Mouse (Mus musculus) CH12.LX (cell line): Measurements from ENCODE around the gene Ulk1.

Source experiments
- BHLHE40 ChIP-seq: IDR thresholded peaks from 2 replicates; pipeline ENCODE4 v1.6.1; 2011; ENCODE audit warnings: mild to moderate bottlenecking, low read depth, low read length, improper control_type of control experiment
- CHD2 ChIP-seq: IDR thresholded peaks from 2 replicates; pipeline ENCODE4 v1.6.1; 2011; ENCODE audit warnings: low read length, improper control_type of control experiment
- CTCF ChIP-seq, 2 experiments: IDR thresholded peaks in 1 of 2; conservative IDR thresholded peaks in 1 of 2; 2 replicates each; pipeline ENCODE4 v1.5.1; 2011 to 2012; ENCODE audit warnings: low read depth in 2 of 2, low read length in 2 of 2, improper control_type of control experiment in 1 of 2, inconsistent platforms in 1 of 2, mild to moderate bottlenecking in 1 of 2, moderate library complexity in 1 of 2
- KAT2A ChIP-seq: IDR thresholded peaks from 2 replicates; pipeline ENCODE4 v1.6.1; 2012; ENCODE audit warnings: low read length, improper control_type of control experiment, inconsistent platforms; ENCODE audit not compliant: insufficient replicate concordance
- MAX ChIP-seq: IDR thresholded peaks from 2 replicates; pipeline ENCODE4 v1.6.1; 2011; ENCODE audit warnings: low read length, improper control_type of control experiment
- MXI1 ChIP-seq: IDR thresholded peaks from 2 replicates; pipeline ENCODE4 v1.6.1; 2011; ENCODE audit warnings: mild to moderate bottlenecking, low read depth, low read length, improper control_type of control experiment
- MYC ChIP-seq: IDR thresholded peaks from 2 replicates; pipeline ENCODE4 v1.6.1; 2011; ENCODE audit warnings: low read depth, mild to moderate bottlenecking, improper control_type of control experiment, low read length
- POLR2A ChIP-seq: IDR thresholded peaks from 2 replicates; pipeline ENCODE4 v1.6.1; 2011; ENCODE audit warnings: low read depth, mild to moderate bottlenecking, improper control_type of control experiment, low read length
- RAD21 ChIP-seq: IDR thresholded peaks from 2 replicates; pipeline ENCODE4 v1.6.1; 2011; ENCODE audit warnings: low read depth, mild to moderate bottlenecking, low read length, improper control_type of control experiment, moderate library complexity
- TBP ChIP-seq: conservative IDR thresholded peaks from 2 replicates; pipeline ENCODE4 v1.6.1; 2011; ENCODE audit warnings: low read depth, low read length, improper control_type of control experiment
- USF1 ChIP-seq: IDR thresholded peaks from 2 replicates; pipeline ENCODE4 v1.6.1; 2014; ENCODE audit warnings: low read depth, mild to moderate bottlenecking, inconsistent platforms, low read length, improper control_type of control experiment
- USF2 ChIP-seq: conservative IDR thresholded peaks from 2 replicates; pipeline ENCODE4 v1.6.1; 2011; ENCODE audit warnings: low read depth, low read length, improper control_type of control experiment
- ZKSCAN1 ChIP-seq: IDR thresholded peaks from 2 replicates; pipeline ENCODE4 v1.6.1; 2012; ENCODE audit warnings: low read depth, inconsistent platforms, low read length, improper control_type of control experiment, borderline replicate concordance
- ZMIZ1 ChIP-seq: IDR thresholded peaks from 2 replicates; pipeline ENCODE4 v1.6.1; 2012; ENCODE audit warnings: low read depth, mild to moderate bottlenecking, inconsistent platforms, low read length, improper control_type of control experiment

DNA sequence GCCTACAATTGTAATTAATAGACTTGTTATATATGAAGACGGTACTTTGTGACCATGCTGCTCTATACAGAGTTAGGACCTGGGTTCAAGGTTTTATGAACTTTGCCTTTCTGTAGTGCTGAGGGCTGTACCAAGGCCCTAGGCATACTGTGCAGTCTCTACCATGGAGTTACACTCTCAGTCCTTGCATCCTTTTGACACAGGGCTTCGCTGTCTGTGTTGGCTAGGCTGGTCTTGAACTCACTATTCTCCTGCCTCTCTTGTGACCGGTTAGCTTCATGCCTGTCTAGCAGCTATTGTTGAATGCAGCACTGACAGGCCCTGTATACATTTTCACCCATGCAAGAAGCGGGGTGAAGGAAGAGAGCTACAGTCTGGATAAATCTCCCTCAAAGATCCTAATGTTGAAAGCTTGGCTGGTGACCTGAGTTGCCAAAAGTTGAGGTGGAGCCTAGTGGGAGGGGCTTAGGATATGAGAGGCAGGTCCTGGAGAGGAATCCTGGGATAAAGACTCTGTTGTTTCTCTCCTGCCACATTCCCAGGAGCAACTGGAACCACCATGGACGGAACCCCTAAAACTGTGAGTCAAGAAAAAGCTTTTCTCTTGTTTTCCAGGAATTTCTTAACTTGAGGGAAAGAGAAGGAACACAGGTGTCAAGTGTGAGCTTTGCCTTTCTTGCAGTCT lies 21.3 kb upstream of the Ulk1 start:
- TF ChIP-seq POLR2A = no peak
- TF ChIP-seq MYC = no peak
- no peak for TF ChIP-seq USF1
- TF ChIP-seq TBP = no peak
- no peak for TF ChIP-seq BHLHE40
- TF ChIP-seq MXI1 = no peak
- no peak for TF ChIP-seq CHD2
- TF ChIP-seq CTCF (conservative IDR thresholded peaks at IDR 0.05 in 1 of 2, IDR thresholded peaks at IDR 0.05 in 1 of 2; ENCODE audit: low read depth in 2 of 2, low read length in 2 of 2) = no peak
- TF ChIP-seq MAX = no peak
- no peak for TF ChIP-seq ZKSCAN1
- TF ChIP-seq KAT2A = no peak
- TF ChIP-seq USF2 = no peak
- TF ChIP-seq RAD21 = no peak
- TF ChIP-seq ZMIZ1 = no peak
